Mouse (Mus musculus): ENCODE measurements around the gene Nmnat2.

Nmnat2 gene

GRCm38 (mm10) chr1:153124502-153124901 is 169.7 kb downstream of the Nmnat2 start:
- no peak for DNase-seq (ENCODE audit: low spot score in 2 of 2)

DNA sequence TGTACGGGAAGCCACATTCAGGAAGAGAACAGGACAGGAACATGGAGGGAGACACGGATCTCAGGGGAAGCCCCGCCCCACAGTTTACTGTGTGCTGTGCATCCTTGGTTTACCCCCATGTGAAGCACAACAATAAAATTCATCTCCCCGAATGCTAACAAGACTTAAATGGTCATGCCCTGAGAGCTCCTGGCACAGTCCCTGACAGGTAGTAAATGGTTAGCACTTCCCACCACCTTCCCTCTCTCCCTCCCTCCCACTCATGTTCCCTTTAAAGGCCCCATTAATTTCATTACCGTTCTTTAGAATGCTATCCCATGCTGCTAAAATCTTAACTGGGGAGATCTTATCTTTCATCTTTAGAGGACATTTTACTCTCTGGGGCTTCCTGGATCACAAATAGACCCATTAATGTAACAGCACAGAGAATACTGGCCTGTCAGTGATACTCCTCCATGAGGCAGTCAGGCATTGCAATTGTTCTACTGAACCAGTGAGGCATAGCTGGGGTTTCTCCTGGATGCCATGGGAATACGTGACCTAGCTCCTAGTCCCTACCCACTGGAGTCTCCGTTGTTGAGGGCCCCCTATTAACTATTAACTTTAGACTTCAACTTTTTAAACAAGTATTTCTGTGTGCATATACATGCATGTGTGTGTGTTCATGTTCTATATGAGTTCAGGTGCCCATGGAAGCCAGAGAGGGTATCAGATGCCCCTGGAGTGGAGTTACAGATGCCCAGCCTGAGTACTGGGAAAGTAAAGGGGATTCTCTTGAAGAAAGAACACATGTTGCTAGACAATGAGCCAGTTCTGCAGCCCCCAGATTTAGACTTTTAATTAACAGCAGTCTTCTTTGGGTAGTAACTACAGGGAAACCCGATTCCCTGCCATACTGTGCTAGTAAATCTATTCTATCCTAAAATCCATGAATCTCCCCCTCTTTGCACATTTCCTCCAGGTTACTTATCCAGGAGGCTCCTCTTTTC is 170.8 kb downstream of the Nmnat2 start:
- DNase-seq (ENCODE audit: low spot score in 2 of 2) = no peak

DNA sequence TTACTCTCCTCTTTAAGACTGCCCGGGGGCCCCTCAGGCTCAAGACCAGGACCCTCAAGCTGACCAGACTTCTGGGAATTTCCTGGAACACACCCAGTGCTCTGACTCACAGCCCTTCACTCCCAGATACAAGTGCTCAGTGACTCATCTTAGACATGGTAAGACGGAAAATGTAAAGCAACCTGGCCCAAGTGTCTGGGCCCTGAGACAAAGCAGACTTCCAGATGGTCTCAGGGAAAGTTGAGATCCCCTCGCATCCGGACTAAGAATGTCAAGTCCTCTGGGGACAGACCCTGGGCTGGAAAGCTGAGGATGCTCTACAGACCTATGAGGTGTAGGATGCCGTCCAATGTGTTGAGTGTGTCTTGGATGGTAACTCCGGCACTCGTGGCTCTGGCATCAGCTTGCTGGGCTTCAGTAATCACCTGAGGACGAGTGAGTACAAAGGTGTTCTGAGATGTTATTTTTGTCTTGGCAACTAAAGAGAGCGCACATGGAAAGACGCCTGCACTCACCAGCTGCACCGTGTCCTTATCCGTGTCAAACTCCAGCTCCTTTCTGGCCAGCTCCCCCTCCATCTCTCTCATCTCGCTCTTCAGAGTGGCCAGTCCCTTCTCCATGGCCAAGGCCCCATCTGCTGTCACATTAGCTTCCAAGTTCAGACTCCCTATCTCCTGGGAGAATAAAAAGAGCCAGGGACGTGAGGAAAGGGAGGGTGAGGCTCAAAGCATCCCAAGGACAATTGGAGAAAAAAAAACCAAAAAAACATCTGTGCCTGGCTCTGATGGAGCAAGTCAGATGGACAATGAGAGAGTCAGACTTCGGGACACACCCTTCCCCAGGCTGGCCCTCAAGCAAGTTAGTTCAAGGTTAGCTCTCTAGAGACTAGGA is 171.9 kb downstream of the Nmnat2 start:
- DNase-seq (ENCODE audit: low spot score in 2 of 2) = peak in 1 of 2 experiments; percentile 47

DNA sequence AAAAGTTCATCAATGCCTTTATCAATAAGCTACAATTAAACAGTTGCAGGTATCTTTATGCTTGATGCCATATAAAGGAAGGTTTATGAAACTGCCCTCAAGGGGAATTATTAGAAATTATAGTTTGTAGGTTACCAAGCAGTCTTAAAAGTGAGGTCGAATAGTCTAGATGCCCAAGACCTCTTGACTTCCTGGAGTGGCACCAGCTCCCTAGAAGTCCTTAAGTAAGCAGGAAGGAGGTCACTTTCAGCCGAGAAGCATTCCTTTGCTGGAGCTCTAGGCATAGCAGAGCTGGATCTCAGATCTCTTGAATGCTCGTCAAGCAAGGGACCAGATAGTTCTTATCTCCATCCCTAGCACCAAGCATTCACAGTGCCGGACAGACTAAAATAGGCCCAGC is 172.8 kb downstream of the Nmnat2 start:
- DNase-seq (ENCODE audit: low spot score in 2 of 2) = no peak

DNA sequence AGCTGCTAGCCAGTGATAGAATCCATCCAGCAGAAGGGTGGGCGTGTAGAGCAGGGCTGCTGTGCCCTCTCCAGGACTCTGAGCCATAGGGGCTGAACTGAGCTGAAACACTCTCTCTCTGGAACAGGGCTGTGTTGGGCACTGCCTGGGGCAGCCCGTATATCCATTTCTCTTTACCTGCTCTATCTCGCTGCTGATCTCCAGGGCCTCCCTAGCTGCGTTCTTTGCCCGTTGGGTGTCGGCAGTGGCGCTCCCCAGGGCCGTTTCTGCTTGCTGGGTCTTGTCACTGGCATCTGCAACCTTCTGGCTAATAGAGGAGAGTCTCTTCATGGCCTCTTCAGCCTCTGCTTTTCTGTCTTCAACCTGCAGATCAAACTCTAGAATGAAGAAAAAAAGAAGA is 174.0 kb downstream of the Nmnat2 start:
- peak in 1 of 2 experiments; percentile 46 for DNase-seq (ENCODE audit: low spot score in 2 of 2)

- DNase-seq (ENCODE audit: low spot score in 2 of 2) = no peak
Observed at GRCm38 (mm10) chr1:153129992-153130713, 175.4 kb downstream of the Nmnat2 start.

GRCm38 (mm10) chr1:153133865-153134781 is 179.3 kb downstream of the Nmnat2 start:
- DNase-seq (ENCODE audit: low spot score in 2 of 2) = peak in 1 of 2 experiments; percentile 64

GRCm38 (mm10) chr1:153136647-153137046 is 181.9 kb downstream of the Nmnat2 start:
- no peak for DNase-seq (ENCODE audit: low spot score in 2 of 2)

DNA sequence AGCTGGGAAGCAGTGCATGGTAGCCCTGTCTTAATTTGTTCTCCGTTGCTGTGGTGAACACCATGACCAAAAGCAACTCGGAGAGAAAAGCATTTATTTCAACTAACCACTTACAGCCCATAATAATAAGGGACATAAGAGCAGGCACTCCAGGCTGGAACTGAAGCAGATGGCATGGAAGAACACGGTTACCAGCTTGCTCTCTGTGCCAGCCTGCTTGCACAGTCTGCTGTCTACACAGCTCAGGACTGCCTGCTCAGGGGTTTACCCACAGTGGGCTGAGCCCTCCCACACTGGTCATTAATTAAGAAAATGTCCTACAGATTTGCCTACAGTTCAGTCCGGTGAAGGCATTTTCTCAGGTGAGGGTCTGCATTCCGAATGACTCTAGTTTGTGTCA is 183.7 kb downstream of the Nmnat2 start:
- DNase-seq (ENCODE audit: low spot score in 2 of 2) = no peak

- DNase-seq (ENCODE audit: low spot score in 2 of 2) = no peak
Observed at GRCm38 (mm10) chr1:153139635-153140034, 184.8 kb downstream of the Nmnat2 start.

DNA sequence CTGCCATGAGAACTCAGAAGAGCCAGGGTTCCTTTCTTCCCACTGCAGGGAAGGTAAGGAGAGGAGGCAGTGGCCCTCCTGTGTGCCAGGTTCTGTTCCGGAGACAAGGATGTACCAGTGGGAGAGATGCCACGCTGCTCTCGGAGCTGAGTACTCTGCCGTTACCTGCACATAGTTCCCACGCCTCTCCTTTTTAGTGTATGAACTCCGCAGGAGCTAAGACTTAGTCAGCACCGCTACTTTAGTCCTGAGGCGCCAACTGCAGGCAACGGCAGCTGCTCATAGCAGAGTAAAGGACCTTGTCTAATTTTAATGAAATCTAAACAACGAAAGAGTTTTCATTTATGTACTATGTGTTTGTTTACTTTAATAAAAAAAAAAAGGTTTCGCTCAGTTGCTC is 185.5 kb downstream of the Nmnat2 start:
- no peak for DNase-seq (ENCODE audit: low spot score in 2 of 2)

DNA sequence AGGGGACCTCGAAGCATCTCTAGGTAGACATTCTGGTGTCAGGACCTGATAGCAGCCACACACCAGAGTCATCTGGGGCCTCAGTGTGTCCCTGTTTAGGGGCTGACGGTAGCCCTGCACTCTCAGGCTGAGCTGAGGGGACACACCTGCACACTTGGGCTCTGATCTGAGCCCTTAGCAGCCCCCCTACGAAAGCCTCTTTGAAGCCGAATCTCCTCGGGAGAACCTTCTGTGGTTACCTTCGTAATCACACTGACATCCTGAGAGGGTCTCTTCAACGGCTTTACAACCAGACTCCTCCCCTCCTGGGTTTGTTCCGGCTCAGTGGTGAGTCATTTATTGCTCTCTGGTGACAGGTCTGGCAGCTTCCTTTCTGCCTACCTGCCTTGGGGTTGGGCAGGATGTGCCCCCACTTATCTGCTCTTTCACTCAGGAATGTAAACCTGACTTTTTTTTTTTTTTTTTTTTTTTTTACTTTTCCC is 186.0 kb downstream of the Nmnat2 start:
- DNase-seq (ENCODE audit: low spot score in 2 of 2) = no peak

DNA sequence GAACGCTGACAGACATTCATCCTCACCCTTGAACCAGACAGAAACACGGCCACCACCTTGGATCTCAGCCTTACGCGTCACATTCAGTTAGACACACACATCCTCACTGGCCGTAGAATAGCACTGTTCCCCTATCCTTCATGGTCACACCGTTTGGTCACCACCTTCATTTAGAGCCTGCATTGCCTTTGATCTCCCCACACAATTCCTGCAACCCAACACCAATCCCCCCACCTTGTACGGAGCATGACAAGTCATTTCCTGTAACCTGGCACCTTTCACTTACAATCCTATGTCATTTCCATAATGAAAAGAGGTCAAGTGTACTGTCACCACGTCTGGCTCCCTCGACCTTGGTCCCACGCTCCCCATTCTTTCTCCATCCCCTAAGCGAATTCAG is 189.2 kb downstream of the Nmnat2 start:
- no peak for DNase-seq (ENCODE audit: low spot score in 2 of 2)

- no peak for DNase-seq (ENCODE audit: low spot score in 2 of 2)
Observed at GRCm38 (mm10) chr1:153145791-153146190, 191.0 kb downstream of the Nmnat2 start.

- DNase-seq (ENCODE audit: low spot score in 2 of 2) = no peak
Observed at GRCm38 (mm10) chr1:153152594-153152993, 197.8 kb downstream of the Nmnat2 start.

- peak in 1 of 2 experiments; percentile 67 for DNase-seq (ENCODE audit: low spot score in 2 of 2)
Observed at GRCm38 (mm10) chr1:153153619-153154137, 198.9 kb downstream of the Nmnat2 start.

DNA sequence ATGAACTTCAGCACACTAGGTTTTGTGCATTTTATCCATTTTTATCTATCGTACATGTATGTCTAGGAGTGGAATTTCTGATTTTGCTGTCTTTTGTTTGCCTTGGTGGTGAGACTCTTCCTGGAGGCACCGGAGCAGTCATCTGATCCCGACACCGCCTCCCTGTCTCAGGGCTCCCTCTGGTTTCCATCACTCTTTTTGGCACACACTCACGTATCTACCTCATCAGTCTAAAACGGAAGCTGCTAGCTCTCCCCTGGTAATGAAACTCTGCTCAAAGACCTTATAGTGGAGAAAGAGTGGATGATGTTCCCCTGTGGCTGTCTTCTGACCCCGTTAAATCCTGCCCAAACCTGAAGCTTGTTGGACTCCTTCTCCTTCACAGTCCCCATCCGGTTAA is 200.6 kb downstream of the Nmnat2 start:
- DNase-seq (ENCODE audit: low spot score in 2 of 2) = no peak

GRCm38 (mm10) chr1:153157021-153157623 is 202.3 kb downstream of the Nmnat2 start:
- no peak for DNase-seq (ENCODE audit: low spot score in 2 of 2)

- no peak for DNase-seq (ENCODE audit: low spot score in 2 of 2)
Observed at GRCm38 (mm10) chr1:153159137-153159536, 204.3 kb downstream of the Nmnat2 start.

GRCm38 (mm10) chr1:153163831-153164230 is 209.0 kb downstream of the Nmnat2 start:
- no peak for DNase-seq (ENCODE audit: low spot score in 2 of 2)

Measured in urinary bladder, postnatal 4 days (tissue).